Mouse (Mus musculus): ENCODE measurements around the gene Ces5a. TPM values are rescaled to one million over a fixed set of nuclear protein-coding genes. Genes with fewer than 3 reads are reported as not detected.
"Not testable (repeated sequence)": the region's sequence is repeated elsewhere in the genome, so short reads cannot be mapped to it uniquely, and the experiment has no call there.

Gene Ces5a
- polyA plus RNA-seq, 1 experiment from 2014 or later, result not detected

DNA sequence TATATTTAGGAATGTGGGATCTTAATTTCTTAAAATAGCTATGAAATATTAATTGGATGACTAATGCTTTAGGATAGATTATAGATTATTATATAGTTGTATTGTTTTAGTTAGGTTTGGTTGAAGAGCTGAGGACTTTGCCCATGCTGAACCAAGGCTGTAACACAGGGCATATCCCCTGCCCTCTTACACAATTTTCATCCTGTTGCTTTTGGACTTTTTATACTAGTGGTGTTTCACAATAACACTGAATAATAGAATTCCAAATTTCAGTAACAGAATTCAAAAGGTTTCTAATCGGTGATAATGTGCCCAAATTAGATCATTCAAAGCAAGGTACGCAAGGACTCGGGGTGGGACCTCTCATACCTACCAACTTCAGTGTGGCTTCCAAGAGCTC, 57.4 kb downstream of the Ces5a start:
- Histone ChIP-seq H3K36me3 (ENCODE audit: control insufficient read depth, insufficient read depth, low read length) (no peaks in the 10 kb centered on the region), H3K9me3 (ENCODE audit: control insufficient read depth, low read depth, low read length) (no peaks in the 10 kb centered on the region), H3K27ac (ENCODE audit: low read length) (no peak overlapping the region), H3K4me3 (ENCODE audit: low read depth, low read length) (no peak overlapping the region), H3K27me3 (ENCODE audit: control insufficient read depth, insufficient read depth, low read length) (no peaks in the 10 kb centered on the region), H3K9ac (replicated peaks; ENCODE audit: low read depth, low read length) (no peak overlapping the region), H3K4me2 (replicated peaks; ENCODE audit: low read depth, low read length) (no peak overlapping the region), H3K4me1 (ENCODE audit: control insufficient read depth, insufficient read depth, low read length) (no peaks in the 10 kb centered on the region)
- WGBS, result 96% methylated on average over 3 of the region's 3 CpGs
- no peak for ATAC-seq (ENCODE audit: insufficient number of reproducible peaks, insufficient read depth, low FRiP score, low read depth)

- not testable (repeated sequence) for H3K4me3 ChIP-seq (ENCODE audit: low read depth, low read length); H3K27me3 ChIP-seq (ENCODE audit: control insufficient read depth, insufficient read depth, low read length); H3K9ac ChIP-seq (replicated peaks; ENCODE audit: low read depth, low read length); H3K4me1 ChIP-seq (ENCODE audit: control insufficient read depth, insufficient read depth, low read length); ATAC-seq (ENCODE audit: insufficient number of reproducible peaks, insufficient read depth, low FRiP score, low read depth); H3K27ac ChIP-seq (ENCODE audit: low read length); H3K4me2 ChIP-seq (replicated peaks; ENCODE audit: low read depth, low read length); H3K9me3 ChIP-seq (ENCODE audit: control insufficient read depth, low read depth, low read length); H3K36me3 ChIP-seq (ENCODE audit: control insufficient read depth, insufficient read depth, low read length)
- 78% methylated on average over 16 of the region's 16 CpGs for WGBS
These were observed 65.9 kb downstream of the Ces5a start for GRCm38 (mm10) chr8:93469733-93470132.

DNA sequence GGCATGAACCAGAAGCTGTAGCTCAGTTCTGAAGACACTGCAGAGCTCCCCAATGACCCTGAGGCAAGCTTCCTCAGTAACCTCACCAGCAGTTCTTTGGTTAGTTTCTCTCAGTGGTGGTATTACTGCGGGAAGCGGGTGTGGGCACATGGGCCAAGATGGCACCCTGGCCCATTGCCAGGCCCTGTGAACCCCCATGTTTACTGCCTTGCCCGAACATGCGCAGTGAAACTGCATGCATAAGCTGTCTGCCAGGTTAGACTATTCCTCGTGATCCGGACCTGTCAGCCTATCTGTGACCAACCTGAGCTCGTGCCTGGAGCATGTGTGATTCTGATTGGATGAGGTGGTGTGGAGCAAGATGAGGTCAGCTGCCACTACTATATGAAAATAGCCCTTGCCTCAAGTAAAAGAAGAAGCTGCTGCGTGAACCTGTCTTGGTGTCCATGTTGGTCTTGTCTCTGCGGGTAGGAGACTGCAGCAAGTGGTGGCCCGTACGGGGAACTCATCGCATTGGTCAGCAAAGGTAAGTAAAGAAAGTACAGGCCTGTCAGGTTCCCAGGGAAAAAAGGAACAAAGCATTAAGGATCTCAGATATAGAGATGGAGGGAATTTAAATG, 81.3 kb downstream of the Ces5a start:
- Histone ChIP-seq H3K4me2 (replicated peaks; ENCODE audit: low read depth, low read length) (no peak overlapping the region), H3K27me3 (ENCODE audit: control insufficient read depth, insufficient read depth, low read length) (no peaks in the 10 kb centered on the region), H3K4me1 (ENCODE audit: control insufficient read depth, insufficient read depth, low read length) (no peaks in the 10 kb centered on the region), H3K27ac (ENCODE audit: low read length) (no peak overlapping the region), H3K4me3 (ENCODE audit: low read depth, low read length) (no peak overlapping the region), H3K9me3 (ENCODE audit: control insufficient read depth, low read depth, low read length) (no peaks in the 10 kb centered on the region), H3K9ac (replicated peaks; ENCODE audit: low read depth, low read length) (no peak overlapping the region), H3K36me3 (ENCODE audit: control insufficient read depth, insufficient read depth, low read length) (no peaks in the 10 kb centered on the region)
- ATAC-seq (ENCODE audit: insufficient number of reproducible peaks, insufficient read depth, low FRiP score, low read depth), result no peak
- 96% methylated on average over 12 of the region's 12 CpGs for WGBS

Other genes starting within 250 kb of the Ces5a start
- not detected in 2 replicates for gene Ces1g, start 198.5 kb downstream of the Ces5a start, polyA plus RNA-seq (2014; fragmentation: Nextera tagmentation; extraction: Ambion mirVana)
- not detected in 2 replicates for gene Ces1h, start 156.1 kb downstream of the Ces5a start, polyA plus RNA-seq (2014; fragmentation: Nextera tagmentation; extraction: Ambion mirVana)